Mouse (Mus musculus) inflammation-experienced regulatory T-cells, adult 16 weeks (primary cell): ENCODE measurements around the gene Mlxipl. TPM values are rescaled to one million over a fixed set of nuclear protein-coding genes. Genes with fewer than 3 reads are reported as not detected.

Source experiments
- polyA plus RNA-seq: library from polyadenylated mRNA; unstranded; fragments of 100-300 nt; shearing (Covaris generic); gene quantifications from one replicate; pipeline ENCODE4 v1.2.1, GENCODE M21; 2017

Mlxipl gene
- 0.32 TPM for polyA plus RNA-seq

GRCm38 (mm10) chr5:135089653-135090052 lies at the start of gene Mlxipl:
Gene Mlxipl, plus strand, starts transcription at chr5:135089890.

GRCm38 (mm10) chr5:135063629-135064381 lies 25.9 kb upstream of the Mlxipl start, which contains the start of gene Dnajc30:
Gene Dnajc30, plus strand, starts transcription at chr5:135064202.

GRCm38 (mm10) chr5:135064909-135065446 lies 24.7 kb upstream of the Mlxipl start, which contains the start of gene Bud23:
Gene Bud23, minus strand, starts transcription at chr5:135064959.

GRCm38 (mm10) chr5:135077564-135078481 lies 11.9 kb upstream of the Mlxipl start, which contains the start of gene Vps37d:
Gene Vps37d, minus strand, starts transcription at chr5:135078266.

GRCm38 (mm10) chr5:135149053-135149819 lies 59.5 kb downstream of the Mlxipl start, which contains the start of gene Tbl2:
Gene Tbl2, plus strand, starts transcription at chr5:135149657.

GRCm38 (mm10) chr5:135168063-135169062 lies 78.7 kb downstream of the Mlxipl start, which contains the start of gene Bcl7b:
Gene Bcl7b, plus strand, starts transcription at chr5:135168283.

GRCm38 (mm10) chr5:135186621-135187348 lies 97.1 kb downstream of the Mlxipl start, which contains the start of gene Baz1b:
Gene Baz1b, plus strand, starts transcription at chr5:135187264.

Other genes starting within 250 kb of the Mlxipl start
- gene Tmem270, start 183.2 kb upstream of the Mlxipl start, polyA plus RNA-seq, result not detected
- gene Cldn13, start 174.4 kb upstream of the Mlxipl start, polyA plus RNA-seq, result 0.28 TPM
- gene Mettl27, start 157.5 kb upstream of the Mlxipl start, polyA plus RNA-seq, result 10.1 TPM
- not detected for gene Cldn4, start 143.0 kb upstream of the Mlxipl start, polyA plus RNA-seq
- gene Cldn3, start 103.7 kb upstream of the Mlxipl start, polyA plus RNA-seq, result not detected
- gene Abhd11, start 80.7 kb upstream of the Mlxipl start, polyA plus RNA-seq, result 73.7 TPM
- 16.7 TPM for gene Stx1a, start 66.4 kb upstream of the Mlxipl start, polyA plus RNA-seq
- 24.3 TPM for gene Dnajc30, start 25.7 kb upstream of the Mlxipl start, polyA plus RNA-seq
- gene Bud23, start 24.9 kb upstream of the Mlxipl start, polyA plus RNA-seq, result 114 TPM
- not detected for gene Vps37d, start 11.6 kb upstream of the Mlxipl start, polyA plus RNA-seq
- 22.6 TPM for gene Tbl2, start 59.8 kb downstream of the Mlxipl start, polyA plus RNA-seq
- gene Bcl7b, start 78.4 kb downstream of the Mlxipl start, polyA plus RNA-seq, result 87.7 TPM
- 19.5 TPM for gene Baz1b, start 97.4 kb downstream of the Mlxipl start, polyA plus RNA-seq
- gene Fzd9, start 161.3 kb downstream of the Mlxipl start, polyA plus RNA-seq, result not detected